Mouse (Mus musculus): ENCODE measurements around the gene Tox2.
A peak's percentile ranks its signal among the peaks of the same experiment; 100 is the strongest.

- TF ChIP-seq CTCF (conservative IDR thresholded peaks at IDR 0.05; ENCODE audit: low read length) (peak; percentile 90), NANOG (IDR thresholded peaks at IDR 0.05; ENCODE audit: borderline replicate concordance, low read length) (no peak), POU5F1 (IDR thresholded peaks at IDR 0.05; ENCODE audit: borderline replicate concordance, low read length) (no peak)
Observed at GRCm38 (mm10) chr2:163207315-163207714, 4.4 kb downstream of the Tox2 start.

Measured in E14TG2a.4 (cell line).